Mouse (Mus musculus) layer of hippocampus, postnatal 25 days (tissue): ENCODE results near the gene Tmem117. TPM values are rescaled to one million over a fixed set of nuclear protein-coding genes. Genes with fewer than 3 reads are reported as not detected.

Experiments
- DNase-seq, 2 experiments: peaks; one replicate each; pipeline ENCODE4 v3.0.0; 2022; ENCODE audit warnings: mixed read lengths in 2 of 2, low spot score in 1 of 2; ENCODE audit errors: extremely low spot score in 1 of 2
- total RNA-seq, 2 experiments: library from RNA; stranded (reverse); gene quantifications; 2 replicates each; pipeline ENCODE4 v1.2.3; 2021

Tmem117 gene
- total RNA-seq, 2 experiments from 2014 or later, result 8.2 to 8.5 TPM

GRCm38 (mm10) chr15:94646012-94646411 is 17.0 kb downstream of the Tmem117 start:
- no peak for DNase-seq

GRCm38 (mm10) chr15:94648430-94648829 is 19.4 kb downstream of the Tmem117 start:
- no peak for DNase-seq

- DNase-seq, result no peak
Measured at GRCm38 (mm10) chr15:94649071-94649765, 20.2 kb downstream of the Tmem117 start.

DNA sequence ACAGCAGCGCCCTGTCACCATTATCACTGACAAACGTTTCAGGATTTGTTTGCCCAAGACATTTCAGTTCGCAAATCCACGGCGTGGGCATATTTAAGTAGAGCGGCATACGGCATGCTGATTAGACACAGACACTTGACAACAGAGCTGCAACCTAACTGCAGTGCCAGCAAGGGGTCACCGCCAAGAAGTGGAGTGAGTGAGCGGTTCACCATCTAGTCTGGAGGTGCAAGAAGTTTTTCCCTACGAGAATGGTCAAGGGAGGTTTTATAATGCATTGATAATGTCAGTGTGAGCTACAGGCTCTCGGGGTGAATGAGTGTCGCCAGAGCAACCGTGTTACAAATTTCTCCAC is 20.7 kb downstream of the Tmem117 start:
- no peak for DNase-seq

DNA sequence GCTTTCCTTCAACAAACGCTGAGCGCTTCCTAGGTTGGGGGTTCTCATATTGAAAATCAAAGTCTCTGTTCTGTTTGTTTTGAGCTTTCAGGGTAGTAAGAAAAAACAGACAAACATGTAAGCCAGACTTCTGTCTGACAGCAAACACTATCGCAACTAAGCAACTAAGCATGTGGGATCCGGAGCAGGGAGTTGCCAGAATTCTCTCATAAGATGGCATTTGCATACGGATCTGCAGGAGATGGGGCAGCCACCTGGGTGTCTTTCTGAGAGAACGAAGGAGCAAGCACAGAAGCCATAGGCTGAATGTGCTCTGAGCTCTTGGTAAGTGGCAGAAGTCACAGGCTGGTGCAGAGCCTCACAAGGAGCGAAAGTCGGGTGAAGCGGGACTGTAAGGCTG is 22.3 kb downstream of the Tmem117 start:
- DNase-seq, result no peak

DNA sequence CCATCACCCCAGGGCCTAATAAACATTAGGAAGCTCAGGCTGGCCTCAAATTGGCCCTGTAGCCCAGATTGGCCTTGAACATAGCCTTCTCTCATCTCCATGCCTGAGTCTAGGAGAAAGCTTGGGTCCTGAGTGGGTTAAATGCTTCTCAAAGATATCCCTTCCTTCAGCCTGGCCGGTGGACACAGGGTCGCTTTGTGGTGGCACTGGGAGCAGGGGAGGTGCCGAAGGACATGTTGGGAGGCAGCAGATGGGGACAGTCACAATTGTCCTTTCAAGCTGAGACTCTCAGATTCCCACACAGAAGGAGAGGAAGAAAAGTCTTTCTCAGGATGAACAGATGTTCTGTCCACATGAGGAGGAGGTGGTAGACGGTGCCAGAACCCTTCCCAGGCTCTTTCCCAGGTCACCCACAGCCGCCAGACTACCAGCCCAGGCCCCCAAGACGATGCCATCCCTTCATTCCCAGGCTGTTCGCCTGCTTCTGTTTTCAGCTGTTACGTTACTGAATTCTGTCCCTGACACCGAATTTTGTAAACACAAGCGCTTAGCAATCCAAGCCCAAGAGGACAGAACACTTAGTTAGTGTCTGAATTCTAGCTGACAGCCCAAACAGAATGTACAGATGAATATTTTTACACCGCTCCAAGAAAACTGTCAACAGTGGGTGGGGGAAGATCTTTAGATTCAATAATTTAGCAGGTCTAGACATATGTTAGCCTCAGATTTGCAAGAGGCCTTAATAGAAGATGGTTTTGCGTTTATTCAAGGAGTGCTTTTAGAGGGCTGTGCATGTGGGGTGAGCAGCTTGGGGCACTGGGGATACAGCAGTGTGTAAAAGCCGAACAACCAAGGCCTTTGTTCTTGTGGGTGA is 23.2 kb downstream of the Tmem117 start:
- DNase-seq, result no peak

DNA sequence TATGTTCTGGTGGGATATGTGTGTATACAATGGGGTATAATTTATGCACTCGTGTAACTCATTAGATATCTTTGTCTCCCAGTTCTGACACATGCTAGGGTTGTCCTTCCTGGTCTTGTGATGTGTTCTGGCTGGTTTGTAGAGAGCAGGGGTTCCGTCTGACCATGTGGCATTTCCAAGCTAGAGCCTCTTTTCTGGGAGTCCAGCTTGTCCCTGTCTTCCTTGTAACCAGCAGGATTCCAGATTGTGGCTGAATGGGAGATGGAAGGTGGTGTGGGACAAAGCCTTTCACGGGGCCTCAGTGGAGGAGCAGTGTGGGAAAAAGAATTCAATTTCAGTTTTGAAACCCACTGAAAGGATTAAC is 23.8 kb downstream of the Tmem117 start:
- no peak for DNase-seq

- no peak for DNase-seq
Measured at GRCm38 (mm10) chr15:94655811-94656323, 26.8 kb downstream of the Tmem117 start.

- DNase-seq, result no peak
Measured at GRCm38 (mm10) chr15:94657882-94658281, 28.9 kb downstream of the Tmem117 start.

DNA sequence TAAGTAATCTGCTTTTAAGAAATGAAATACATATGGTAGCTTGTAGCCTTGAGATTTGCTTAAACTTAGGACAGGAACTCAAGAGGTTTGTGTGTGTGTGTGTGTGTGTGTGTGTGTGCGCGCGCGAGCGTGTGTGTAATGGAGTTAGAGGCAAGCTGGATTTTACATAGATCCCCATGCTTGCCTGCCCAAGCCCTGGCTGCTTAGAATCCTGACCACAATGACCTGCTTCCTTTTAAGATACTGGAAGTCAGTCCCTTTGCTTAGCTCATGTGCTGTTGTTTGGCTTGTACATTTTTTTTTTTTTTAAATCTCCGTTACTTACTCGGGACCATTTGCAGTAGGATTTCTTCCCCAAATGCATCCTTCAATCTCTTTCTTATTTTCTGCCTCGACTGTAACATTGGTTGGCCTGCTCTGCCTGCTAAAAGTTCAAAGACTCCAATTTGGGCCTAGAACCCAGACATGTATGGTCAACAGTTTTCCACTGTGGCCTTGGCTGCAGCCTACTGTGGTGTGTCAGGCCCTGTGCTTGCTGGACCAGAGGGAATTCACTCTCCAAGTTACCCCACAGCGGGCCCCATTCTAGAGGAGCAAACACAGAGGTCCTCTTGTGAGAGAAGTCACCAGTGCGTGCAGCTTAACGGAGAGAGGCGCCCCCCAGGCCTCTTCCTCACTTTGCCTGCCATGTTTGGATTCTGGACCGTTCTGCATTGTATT is 29.5 kb downstream of the Tmem117 start:
- no peak for DNase-seq

DNA sequence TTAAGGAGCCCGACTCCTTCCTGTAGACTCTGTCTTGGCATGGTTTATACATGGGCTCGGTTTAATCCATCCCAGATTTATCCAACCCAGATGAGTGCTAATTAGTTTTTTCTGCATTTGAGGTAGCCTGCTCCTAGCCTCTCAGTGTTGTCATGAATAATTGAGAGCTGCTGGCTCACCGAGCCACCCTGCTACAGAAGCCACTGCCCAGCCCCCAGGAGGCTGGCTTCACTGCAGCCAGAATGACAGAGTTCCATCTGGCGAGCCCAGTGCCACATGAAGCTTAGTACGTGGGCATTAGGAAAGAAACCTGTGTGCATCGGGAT is 30.0 kb downstream of the Tmem117 start:
- no peak for DNase-seq

- no peak for DNase-seq
Measured at GRCm38 (mm10) chr15:94660913-94661312, 31.9 kb downstream of the Tmem117 start.

DNA sequence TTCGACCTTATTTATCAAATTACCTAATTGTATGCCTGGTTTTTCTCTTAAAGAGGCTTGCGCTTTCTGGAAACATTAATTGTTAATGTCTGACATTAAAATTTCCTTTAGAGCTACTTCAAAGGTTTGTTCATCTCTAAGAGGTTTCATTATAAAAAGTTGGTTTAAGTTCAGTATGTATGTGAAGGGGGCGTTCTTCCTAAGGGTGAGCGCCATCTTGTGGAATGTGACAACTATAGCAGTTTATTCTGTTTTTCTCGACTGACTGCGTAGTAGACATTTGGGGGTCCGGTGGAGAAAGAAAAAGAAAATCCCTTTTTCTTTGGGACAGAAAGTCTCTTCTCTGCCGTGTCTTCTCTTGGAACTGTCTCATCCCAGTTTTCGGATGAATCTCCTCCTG is 32.4 kb downstream of the Tmem117 start:
- DNase-seq, result peak in 1 of 2 experiments; percentile 22

DNA sequence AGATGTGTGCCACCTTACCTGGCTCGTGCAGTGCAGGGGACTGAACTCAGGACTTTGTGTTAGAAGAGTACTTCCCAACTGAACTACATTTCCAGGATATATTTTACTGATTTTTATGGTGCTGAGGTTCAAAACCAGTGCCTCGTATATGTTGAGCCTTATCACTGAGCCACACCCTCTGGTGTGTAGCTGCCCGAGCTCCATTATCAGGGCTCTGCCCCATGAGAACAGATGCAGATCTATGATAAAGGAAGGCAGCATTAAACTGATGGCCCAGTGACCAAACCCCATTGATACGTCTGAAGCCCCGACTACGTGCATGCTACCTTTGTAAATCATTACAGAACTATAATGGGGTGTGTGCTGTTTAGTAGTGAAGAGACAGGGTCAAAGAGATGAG is 35.6 kb downstream of the Tmem117 start:
- DNase-seq, result no peak

DNA sequence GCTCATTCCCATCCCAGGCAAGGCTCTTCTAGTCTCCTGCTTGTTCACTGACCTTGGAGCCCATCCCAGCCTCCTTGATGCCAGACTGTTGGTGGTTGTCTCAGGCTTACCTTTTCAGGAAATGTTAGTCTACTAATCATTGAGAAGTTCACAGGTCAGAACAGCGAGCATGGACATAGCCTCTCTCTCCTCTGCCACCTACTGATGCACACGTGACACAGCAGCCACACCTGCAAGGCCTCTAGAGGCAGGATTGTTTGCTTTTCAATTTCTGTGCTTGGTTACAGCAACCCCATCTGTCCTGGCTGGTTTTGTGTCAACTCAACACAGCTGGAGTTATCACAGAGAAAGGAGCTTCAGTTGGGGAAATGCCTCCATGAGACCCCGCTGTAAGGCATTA is 52.1 kb downstream of the Tmem117 start:
- DNase-seq, result no peak

DNA sequence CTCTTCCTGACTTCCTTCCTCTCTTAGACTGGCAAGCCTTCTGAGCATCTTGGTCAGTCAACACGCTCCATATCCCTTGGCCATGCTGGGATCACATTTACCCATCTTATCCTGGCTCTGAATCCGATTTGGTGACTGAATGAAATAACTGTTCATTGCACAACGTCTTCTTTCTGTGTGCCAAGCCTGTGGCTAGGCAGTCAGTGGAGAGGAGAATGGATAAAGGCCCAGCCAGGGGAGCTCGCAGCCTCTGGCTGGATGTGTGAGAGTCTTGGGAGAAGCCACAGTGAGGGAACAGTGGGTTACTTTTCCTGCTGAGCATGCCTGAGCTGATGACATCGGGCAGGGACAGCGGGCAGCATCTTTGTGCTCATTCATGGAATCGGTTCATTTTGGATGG is 55.2 kb downstream of the Tmem117 start:
- DNase-seq, result no peak

DNA sequence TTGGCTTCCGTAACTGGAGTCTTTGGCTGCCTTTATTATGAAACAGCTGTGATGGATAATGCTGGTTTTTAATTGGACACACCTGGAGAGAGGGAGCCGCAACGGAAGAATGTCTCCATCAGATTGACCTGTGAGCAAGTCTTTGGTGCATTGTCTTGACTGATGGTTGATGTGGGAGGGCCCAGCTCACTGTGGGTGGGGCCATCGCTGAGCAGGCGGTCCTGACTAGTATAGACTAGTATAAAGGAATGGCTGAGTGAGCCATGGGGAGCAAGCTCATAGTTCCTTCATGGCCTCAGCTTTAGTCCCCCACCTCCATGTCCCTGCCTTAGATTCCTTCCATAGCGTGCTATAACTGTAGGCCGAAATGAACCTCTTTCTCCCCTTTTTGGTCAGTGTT is 58.1 kb downstream of the Tmem117 start:
- DNase-seq, result no peak

DNA sequence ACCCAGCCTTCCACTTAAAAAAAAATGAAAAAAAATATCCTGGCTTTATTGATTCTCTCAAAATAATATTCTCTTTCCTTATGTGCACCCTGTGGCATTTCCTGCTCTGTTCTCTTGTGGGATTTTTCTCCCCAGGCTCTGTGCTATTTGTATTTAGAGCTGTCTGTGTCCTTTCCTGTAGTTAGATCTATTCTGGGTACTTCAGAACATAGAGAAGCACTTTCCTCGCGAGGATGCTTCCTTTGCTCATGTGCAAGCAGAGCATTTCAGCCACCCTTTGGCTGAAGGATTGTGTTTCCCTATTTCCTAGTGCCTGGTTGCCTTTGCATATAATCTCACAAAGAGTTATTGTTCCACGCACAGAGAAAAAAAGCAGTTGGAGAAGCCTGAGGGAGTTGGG is 58.6 kb downstream of the Tmem117 start:
- no peak for DNase-seq

GRCm38 (mm10) chr15:94689195-94689883 is 60.3 kb downstream of the Tmem117 start:
- no peak for DNase-seq

DNA sequence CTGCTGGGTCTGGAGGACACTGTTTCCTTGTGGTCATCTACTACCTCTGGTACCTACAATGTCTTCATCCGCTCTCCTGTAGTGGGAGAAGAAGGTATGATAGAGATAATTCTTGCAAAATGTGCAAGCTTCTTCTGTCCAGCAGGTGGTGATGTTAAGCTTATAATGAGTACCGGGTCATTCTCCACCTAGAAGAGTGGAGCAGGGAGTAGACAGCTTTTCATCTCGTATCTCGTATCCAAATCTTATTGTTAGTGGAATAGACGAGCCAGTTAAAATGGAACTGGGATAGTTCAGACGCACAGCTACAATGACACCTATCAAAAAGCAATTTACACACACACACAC is 60.8 kb downstream of the Tmem117 start:
- DNase-seq, result no peak

- DNase-seq, result peak; percentile 59 to 89
Measured at GRCm38 (mm10) chr15:94722759-94723158, 93.7 kb downstream of the Tmem117 start.
